In the genomic region with DNA sequence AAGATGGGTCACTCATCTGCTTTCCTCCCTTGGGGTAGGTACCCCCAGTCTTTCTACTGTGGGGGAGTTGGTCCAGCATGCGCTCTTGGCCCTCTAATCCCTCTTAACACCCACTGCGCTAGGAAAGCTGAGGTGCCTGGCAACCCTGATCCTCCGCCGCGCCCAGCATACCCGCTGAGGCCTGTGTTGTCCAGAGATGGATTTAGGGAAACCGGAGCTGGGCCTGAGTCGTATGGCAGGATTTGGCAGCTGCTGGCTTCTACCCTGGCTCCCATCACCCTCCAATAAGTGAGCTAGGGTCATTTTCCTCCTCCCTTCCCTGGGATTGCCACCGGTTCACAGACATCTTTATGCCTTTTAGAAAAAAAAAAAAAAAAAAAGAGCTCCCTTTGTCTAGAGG, we compare ENCODE assay signal across 22 mouse cellular contexts. TPM values are rescaled to one million over a fixed set of nuclear protein-coding genes. Genes with fewer than 3 reads are reported as not detected.
DNase-seq lines count a peak whose midpoint lies in the region; ATAC-seq lines count a peak whose summit lies in the region.
"Had no signal": no experiment of that assay in that cellular context is flagged by ENCODE, and none has a peak within 500 bp of the region (broad histone marks: within the 10 kb centered on the region; RNA-seq: fewer than 3 reads in every experiment).

No protein-coding gene starts in this region.

- H3K27ac ChIP-seq in embryonic facial prominence, embryonic 14.5 days (replicated peaks; ENCODE audit: low read depth, low read length), result no peak overlapping the region
- no peak overlapping the region for H3K27ac ChIP-seq in embryonic facial prominence, embryonic 10.5 days (replicated peaks)
- peak overlapping the region; percentile 76 for H3K27ac ChIP-seq in midbrain, embryonic 10.5 days (replicated peaks)
- no peak overlapping the region for H3K27ac ChIP-seq in midbrain, embryonic 16.5 days (ENCODE audit: low read length)
- peak overlapping the region; percentile 49 for H3K27ac ChIP-seq in midbrain, embryonic 12.5 days (replicated peaks)
- H3K27ac ChIP-seq: embryonic facial prominence, embryonic 13.5 days; forebrain, embryonic 15.5 days; heart, embryonic 13.5 days had no signal

- WGBS in embryonic facial prominence, embryonic 14.5 days, result 46% methylated on average over 9 of the region's 9 CpGs
- WGBS in embryonic facial prominence, embryonic 10.5 days, result 40% methylated on average over 9 of the region's 9 CpGs
- WGBS in midbrain, embryonic 10.5 days, result 22% methylated on average over 9 of the region's 9 CpGs
- WGBS in midbrain, embryonic 16.5 days, result 22% methylated on average over 9 of the region's 9 CpGs
- WGBS in midbrain, embryonic 12.5 days, result 8% methylated on average over 9 of the region's 9 CpGs

- H3K36me3 ChIP-seq in embryonic facial prominence, embryonic 14.5 days (ENCODE audit: control insufficient read depth, insufficient read depth, low read length), result no peaks in the 10 kb centered on the region
- H3K36me3 ChIP-seq in embryonic facial prominence, embryonic 10.5 days (replicated peaks), result no peaks in the 10 kb centered on the region
- H3K36me3 ChIP-seq in midbrain, embryonic 10.5 days, result no peaks in the 10 kb centered on the region
- H3K36me3 ChIP-seq in midbrain, embryonic 16.5 days (ENCODE audit: control insufficient read depth, insufficient read depth, low read length), result no peaks in the 10 kb centered on the region
- no peaks in the 10 kb centered on the region for H3K36me3 ChIP-seq in midbrain, embryonic 12.5 days
- H3K36me3 ChIP-seq: embryonic facial prominence, embryonic 13.5 days; forebrain, embryonic 15.5 days; G1E; heart, embryonic 13.5 days had no signal

- H3K27me3 ChIP-seq in embryonic facial prominence, embryonic 14.5 days (replicated peaks; ENCODE audit: control insufficient read depth, insufficient read depth, low read length), result peaks cover 25% of the 10 kb centered on the region
- peaks cover 99% of the 10 kb centered on the region for H3K27me3 ChIP-seq in embryonic facial prominence, embryonic 10.5 days (replicated peaks; ENCODE audit: low read depth, poor library complexity, severe bottlenecking)
- H3K27me3 ChIP-seq in midbrain, embryonic 10.5 days (ENCODE audit: low read depth, poor library complexity, severe bottlenecking), result peaks cover 100% of the 10 kb centered on the region
- H3K27me3 ChIP-seq in midbrain, embryonic 16.5 days (ENCODE audit: control insufficient read depth, insufficient read depth, low read depth, low read length), result peaks cover 17% of the 10 kb centered on the region
- peaks cover 95% of the 10 kb centered on the region for H3K27me3 ChIP-seq in midbrain, embryonic 12.5 days

- no peaks in the 10 kb centered on the region for H3K9me3 ChIP-seq in embryonic facial prominence, embryonic 14.5 days (ENCODE audit: control insufficient read depth, low read length)
- no peaks in the 10 kb centered on the region for H3K9me3 ChIP-seq in embryonic facial prominence, embryonic 10.5 days
- no peaks in the 10 kb centered on the region for H3K9me3 ChIP-seq in midbrain, embryonic 10.5 days (replicated peaks)
- H3K9me3 ChIP-seq in midbrain, embryonic 16.5 days (replicated peaks; ENCODE audit: control insufficient read depth, low read length, poor library complexity, severe bottlenecking), result no peaks in the 10 kb centered on the region
- H3K9me3 ChIP-seq in midbrain, embryonic 12.5 days, result no peaks in the 10 kb centered on the region
- H3K9me3 ChIP-seq: embryonic facial prominence, embryonic 13.5 days; forebrain, embryonic 15.5 days; G1E; heart, embryonic 13.5 days had no signal

- peak; percentile 53 for DNase-seq in embryonic facial prominence, embryonic 14.5 days (ENCODE audit: low spot score)
- DNase-seq in embryonic facial prominence, embryonic 10.5 days (ENCODE audit: low spot score), result no peak
- DNase-seq in midbrain, embryonic 10.5 days (ENCODE audit: low spot score), result peak; percentile 44
- DNase-seq in retina, postnatal 7 days (ENCODE audit: low read depth, low spot score), result peak; percentile 25
- DNase-seq in testis, postnatal 14 days (ENCODE audit: low spot score), result no peak
- DNase-seq: adrenal gland, adult 8-10 months; adrenal gland, postnatal 36 days; B cell, adult 2 months; cerebellum, adult 11 months; cerebellum, adult 8-10 months; cerebellum, postnatal 14 days; gastrocnemius, postnatal 36 days; heart, adult 11 months had no signal

- peak; percentile 71; the same call in 1 of the 2 replicates for ATAC-seq in embryonic facial prominence, embryonic 14.5 days (ENCODE audit: low read depth)
- ATAC-seq in midbrain, embryonic 16.5 days, result no peak
- peak; percentile 25 for ATAC-seq in midbrain, embryonic 12.5 days (ENCODE audit: low FRiP score, low read depth)
- ATAC-seq: CD4-positive, CD25-positive, alpha-beta regulatory T cell, adult 4 months; forebrain, embryonic 15.5 days; hindbrain, embryonic 16.5 days had no signal

- H3K9ac ChIP-seq in embryonic facial prominence, embryonic 14.5 days (ENCODE audit: low read depth, low read length), result no peak overlapping the region
- H3K9ac ChIP-seq in midbrain, embryonic 16.5 days (ENCODE audit: low read depth, low read length), result no peak overlapping the region
- H3K9ac ChIP-seq in midbrain, embryonic 12.5 days (replicated peaks), result no peak overlapping the region
- H3K9ac ChIP-seq: embryonic facial prominence, embryonic 13.5 days; forebrain, embryonic 15.5 days; heart, embryonic 13.5 days had no signal

- no peak overlapping the region for H3K4me2 ChIP-seq in embryonic facial prominence, embryonic 14.5 days (ENCODE audit: low read depth, low read length)
- no peak overlapping the region for H3K4me2 ChIP-seq in midbrain, embryonic 16.5 days (ENCODE audit: low read length)
- no peak overlapping the region for H3K4me2 ChIP-seq in midbrain, embryonic 12.5 days (replicated peaks)
- H3K4me2 ChIP-seq: embryonic facial prominence, embryonic 13.5 days; forebrain, embryonic 15.5 days; heart, embryonic 13.5 days had no signal

- no peak overlapping the region for H3K4me3 ChIP-seq in embryonic facial prominence, embryonic 14.5 days (ENCODE audit: low read depth, low read length)
- no peak overlapping the region for H3K4me3 ChIP-seq in embryonic facial prominence, embryonic 10.5 days
- no peak overlapping the region for H3K4me3 ChIP-seq in midbrain, embryonic 10.5 days
- no peak overlapping the region for H3K4me3 ChIP-seq in midbrain, embryonic 16.5 days (ENCODE audit: low read depth, low read length)
- no peak overlapping the region for H3K4me3 ChIP-seq in midbrain, embryonic 12.5 days
- H3K4me3 ChIP-seq: embryonic facial prominence, embryonic 13.5 days; forebrain, embryonic 15.5 days; heart, embryonic 13.5 days had no signal

- 0 out of 2 replicates have a peak, but pooled peaks cover 3% of the 10 kb centered on the region for H3K4me1 ChIP-seq in embryonic facial prominence, embryonic 14.5 days (ENCODE audit: control insufficient read depth, insufficient read depth, low read length)
- peaks cover 33% of the 10 kb centered on the region for H3K4me1 ChIP-seq in embryonic facial prominence, embryonic 10.5 days
- peaks cover 57% of the 10 kb centered on the region for H3K4me1 ChIP-seq in midbrain, embryonic 10.5 days
- peaks cover 8% of the 10 kb centered on the region for H3K4me1 ChIP-seq in midbrain, embryonic 16.5 days (ENCODE audit: control insufficient read depth, insufficient read depth, low read length)
- peaks cover 33% of the 10 kb centered on the region for H3K4me1 ChIP-seq in midbrain, embryonic 12.5 days
- H3K4me1 ChIP-seq: heart, embryonic 13.5 days had no signal

RNA-seq across cellular contexts. Expression of gene Nr5a1, which starts 18.6 kb away (rescaled TPM):
- polyA plus RNA-seq in embryonic facial prominence, embryonic 14.5 days (2014; fragmentation: Nextera tagmentation; extraction: Ambion mirVana), result 0.21 TPM in 1 of 2 replicates, not detected in the other
- polyA plus RNA-seq in embryonic facial prominence, embryonic 10.5 days (2016; fragmentation: Nextera tagmentation; extraction: Ambion mirVana), result 0.34 and 0.97 TPM in 2 replicates
- polyA plus RNA-seq in midbrain, embryonic 10.5 days (2016; fragmentation: Nextera tagmentation; extraction: Ambion mirVana), result 0.07 and 0.12 TPM in 2 replicates
- 0.25 and 1.5 TPM in 2 replicates for polyA plus RNA-seq in midbrain, embryonic 16.5 days (2015; fragmentation: Nextera tagmentation; extraction: Ambion mirVana)
- 0.29 and 0.39 TPM in 2 replicates for polyA plus RNA-seq in midbrain, embryonic 12.5 days (2016; fragmentation: Nextera tagmentation; extraction: Ambion mirVana)
- polyA plus RNA-seq: CD4-positive, CD25-positive, alpha-beta regulatory T cell, adult 4 months; heart, embryonic 13.5 days; heart, postnatal 0 days; hindbrain, embryonic 16.5 days had no signal

RNA-seq across cellular contexts. Expression of gene Psmb7, which starts 51.9 kb away (rescaled TPM):
- 243 and 251 TPM in 2 replicates for polyA plus RNA-seq in embryonic facial prominence, embryonic 14.5 days (2014; fragmentation: Nextera tagmentation; extraction: Ambion mirVana)
- polyA plus RNA-seq in embryonic facial prominence, embryonic 10.5 days (2016; fragmentation: Nextera tagmentation; extraction: Ambion mirVana), result 331 and 334 TPM in 2 replicates
- polyA plus RNA-seq in midbrain, embryonic 10.5 days (2016; fragmentation: Nextera tagmentation; extraction: Ambion mirVana), result 322 and 336 TPM in 2 replicates
- 260 and 275 TPM in 2 replicates for polyA plus RNA-seq in midbrain, embryonic 16.5 days (2015; fragmentation: Nextera tagmentation; extraction: Ambion mirVana)
- polyA plus RNA-seq in midbrain, embryonic 12.5 days (2016; fragmentation: Nextera tagmentation; extraction: Ambion mirVana), result 273 and 282 TPM in 2 replicates

Comparison
In these comparisons a context has a peak if more than half of its experiments do, and no peak if none do; other contexts are left out.
1. DNase-seq: peak in embryonic facial prominence, embryonic 14.5 days (single experiment), midbrain, embryonic 10.5 days (single experiment) and retina, postnatal 7 days (single experiment); none in embryonic facial prominence, embryonic 10.5 days (single experiment) and testis, postnatal 14 days (single experiment).
2. H3K27ac ChIP-seq: peak in midbrain, embryonic 10.5 days (single experiment) and midbrain, embryonic 12.5 days (single experiment); none in embryonic facial prominence, embryonic 14.5 days (single experiment), embryonic facial prominence, embryonic 10.5 days (single experiment) and midbrain, embryonic 16.5 days (single experiment).